Mouse (Mus musculus) frontal cortex, adult 2 months (tissue): Measurements from ENCODE around the gene Aamdc. TPM values are rescaled to one million over a fixed set of nuclear protein-coding genes. Genes with fewer than 3 reads are reported as not detected.

Source experiments
- DNase-seq, 2 experiments: peaks; one replicate each; pipeline ENCODE4 v3.0.0; 2022; ENCODE audit warnings: low spot score in 1 of 2; ENCODE audit errors: extremely low spot score in 1 of 2
- polyA plus RNA-seq: library from polyadenylated mRNA; depleted of rRNA; stranded (reverse); fragments of >200 nt; gene quantifications from 2 replicates; pipeline ENCODE4 v1.2.3, GENCODE M21; 2012; rRNA removed

Gene Aamdc
- polyA plus RNA-seq, 1 experiment, result 59.9 TPM

GRCm38 (mm10) chr7:97519935-97520334, 59.4 kb downstream of the Aamdc start:
- peak in 1 of 2 experiments; percentile 11 for DNase-seq

- no peak for DNase-seq
Observed at GRCm38 (mm10) chr7:97514786-97515185, 64.5 kb downstream of the Aamdc start.

GRCm38 (mm10) chr7:97500555-97501209, 78.6 kb downstream of the Aamdc start:
- DNase-seq, result no peak

Other genes starting within 250 kb of the Aamdc start
- gene Usp35, start 247.5 kb downstream of the Aamdc start, polyA plus RNA-seq, result 17.1 and 18.8 TPM in 2 replicates
- gene Kctd21, start 247.2 kb downstream of the Aamdc start, polyA plus RNA-seq, result 13.5 and 14.0 TPM in 2 replicates
- 10.9 and 12.8 TPM in 2 replicates for gene Alg8, start 207.9 kb downstream of the Aamdc start, polyA plus RNA-seq
- 247 and 298 TPM in 2 replicates for gene Ndufc2, start 179.5 kb downstream of the Aamdc start, polyA plus RNA-seq
- 34.7 and 44.7 TPM in 2 replicates for gene Thrsp, start 161.8 kb downstream of the Aamdc start, polyA plus RNA-seq
- gene Kctd14, start 128.2 kb downstream of the Aamdc start, polyA plus RNA-seq, result 6.2 and 6.4 TPM in 2 replicates
- gene Ints4, start 98.5 kb downstream of the Aamdc start, polyA plus RNA-seq, result 50.7 and 67.3 TPM in 2 replicates
- 16.5 and 18.0 TPM in 2 replicates for gene Rsf1, start 392 bp upstream of the Aamdc start, polyA plus RNA-seq
- gene Clns1a, start 117.1 kb upstream of the Aamdc start, polyA plus RNA-seq, result 92.4 and 93.0 TPM in 2 replicates
- gene Aqp11, start 158.8 kb upstream of the Aamdc start, polyA plus RNA-seq, result 22.0 and 23.7 TPM in 2 replicates
- gene Pak1, start 209.0 kb upstream of the Aamdc start, polyA plus RNA-seq, result 292 and 335 TPM in 2 replicates